Mouse (Mus musculus) hindbrain, embryonic 15.5 days (tissue): ENCODE data around the gene Rbsn. TPM values are rescaled to one million over a fixed set of nuclear protein-coding genes. Genes with fewer than 3 reads are reported as not detected.

Source experiments
- ATAC-seq: fragments of 200-750 bp; cut with Nextera tagmentation; 2 replicates; pipeline ENCODE4 v1.8.0; 2017; ENCODE audit warnings: low read depth, moderate number of reproducible peaks, moderate TSS enrichment; ENCODE audit not compliant: low FRiP score
- H3K27ac ChIP-seq: fragments of 300-500 bp; sonication (generic); replicated peaks from 2 replicates; pipeline ENCODE4 v1.5.1; 2015; ENCODE audit warnings: mild to moderate bottlenecking, inconsistent platforms
- H3K27me3 ChIP-seq: fragments of 300-500 bp; sonication (generic); 2 replicates; pipeline ENCODE4 v1.6.1; 2015; ENCODE audit warnings: control low read depth, inconsistent platforms
- H3K36me3 ChIP-seq: fragments of 300-500 bp; sonication (generic); 2 replicates; pipeline ENCODE4 v1.6.1; 2015; ENCODE audit warnings: control low read depth, inconsistent platforms
- H3K4me1 ChIP-seq: fragments of 300-500 bp; sonication (generic); replicated peaks from 2 replicates; pipeline ENCODE4 v1.6.1; 2015; ENCODE audit warnings: control low read depth, inconsistent platforms
- H3K4me2 ChIP-seq: fragments of 300-500 bp; sonication (generic); 2 replicates; pipeline ENCODE4 v1.6.1; 2015; ENCODE audit warnings: moderate library complexity, mild to moderate bottlenecking, inconsistent platforms
- H3K4me3 ChIP-seq: fragments of 300-500 bp; sonication (generic); 2 replicates; pipeline ENCODE4 v1.5.1; 2015; ENCODE audit warnings: mild to moderate bottlenecking, inconsistent platforms
- H3K9ac ChIP-seq: fragments of 300-500 bp; sonication (generic); 2 replicates; pipeline ENCODE4 v1.6.1; 2015; ENCODE audit warnings: inconsistent platforms
- H3K9me3 ChIP-seq: fragments of 300-500 bp; sonication (generic); 2 replicates; pipeline ENCODE4 v1.6.1; 2016; ENCODE audit warnings: control low read depth, inconsistent platforms
- WGBS: fragments of 180-500 bp; shearing (Covaris S2); methylation state at CpG from one replicate; pipeline ENCODE4 v1.1.7; 2015; 5-methylcytosine and 5-hydroxymethylcytosine counted together
- polyA plus RNA-seq: library from polyadenylated mRNA; unstranded; fragments of >200 nt; fragmentation: Nextera tagmentation; extraction: Ambion mirVana; gene quantifications from 2 replicates; pipeline ENCODE4 v1.2.1, GENCODE M21; 2015

Rbsn gene
- polyA plus RNA-seq, 1 experiment from 2014 or later, result 36.7 TPM

- Histone ChIP-seq H3K9me3 (no peaks in the 10 kb centered on the region), H3K4me3 (no peak overlapping the region), H3K36me3 (peaks cover 95% of the 10 kb centered on the region), H3K27ac (no peak overlapping the region), H3K4me2 (no peak overlapping the region), H3K4me1 (no peaks in the 10 kb centered on the region), H3K27me3 (no peaks in the 10 kb centered on the region), H3K9ac (no peak overlapping the region)
- 94% methylated on average over 3 of the region's 3 CpGs for WGBS
- no peak for ATAC-seq
Observed at GRCm38 (mm10) chr6:92158801-92159200, 55.9 kb downstream of the Rbsn start.

GRCm38 (mm10) chr6:92153774-92154173 lies 61.0 kb downstream of the Rbsn start:
- H3K9me3 ChIP-seq, result no peaks in the 10 kb centered on the region
- no peaks in the 10 kb centered on the region for H3K27me3 ChIP-seq
- H3K4me1 ChIP-seq, result no peaks in the 10 kb centered on the region
- 80% methylated on average over 1 of the region's 1 CpGs for WGBS
- no peak overlapping the region for H3K27ac ChIP-seq
- H3K36me3 ChIP-seq, result peaks cover 74% of the 10 kb centered on the region
- no peak overlapping the region for H3K4me3 ChIP-seq
- no peak overlapping the region for H3K9ac ChIP-seq
- ATAC-seq, result no peak
- no peak overlapping the region for H3K4me2 ChIP-seq

- WGBS, result 96% methylated on average over 4 of the region's 4 CpGs
- Histone ChIP-seq H3K27me3 (no peaks in the 10 kb centered on the region), H3K36me3 (peaks cover 23% of the 10 kb centered on the region), H3K4me1 (no peaks in the 10 kb centered on the region), H3K4me2 (no peak overlapping the region), H3K27ac (no peak overlapping the region), H3K4me3 (no peak overlapping the region), H3K9ac (no peak overlapping the region), H3K9me3 (no peaks in the 10 kb centered on the region)
- no peak for ATAC-seq
Observed at GRCm38 (mm10) chr6:92145881-92146280, 68.8 kb downstream of the Rbsn start.

Other genes with a start within 250 kb of the Rbsn start
- gene Fgd5, start 236.0 kb downstream of the Rbsn start, polyA plus RNA-seq, result 15.3 and 16.0 TPM in 2 replicates
- gene Nr2c2, start 123.5 kb downstream of the Rbsn start, polyA plus RNA-seq, result 36.5 and 39.4 TPM in 2 replicates
- gene Mrps25, start 30.9 kb downstream of the Rbsn start, polyA plus RNA-seq, result 70.4 and 71.3 TPM in 2 replicates
- 2.0 and 2.9 TPM in 2 replicates for gene Trh, start 29.7 kb upstream of the Rbsn start, polyA plus RNA-seq